Mouse (Mus musculus) ovary, adult 18-20 months (tissue): ENCODE measurements at regions not wholly inside any gene's neighbourhood (a gene's known extent, or its start where the extent isn't known, plus 50 kb on each side); places are given as distances from the start of the nearest gene placed in this dataset.

Source experiments
- DNase-seq: peaks from one replicate; pipeline ENCODE4 v3.0.0; 2022; ENCODE audit warnings: low spot score, mixed read lengths

- DNase-seq: no peak
Observed at GRCm38 (mm10) chr8:116290671-116291245, 214.0 kb upstream of the Dynlrb2 start.

- DNase-seq: no peak
Observed at GRCm38 (mm10) chr8:116289237-116289636, 215.5 kb upstream of the Dynlrb2 start.

GRCm38 (mm10) chr8:116283990-116284389, 220.8 kb upstream of the Dynlrb2 start:
- no peak for DNase-seq

- DNase-seq: no peak
Observed at GRCm38 (mm10) chr8:116282341-116282740, 222.4 kb upstream of the Dynlrb2 start.

GRCm38 (mm10) chr8:116275014-116275413, 229.8 kb upstream of the Dynlrb2 start:
- DNase-seq: no peak

- DNase-seq: no peak
Observed at GRCm38 (mm10) chr8:116271238-116271637, 233.5 kb upstream of the Dynlrb2 start.

GRCm38 (mm10) chr8:116269393-116269792, 235.4 kb upstream of the Dynlrb2 start:
- no peak for DNase-seq

GRCm38 (mm10) chr8:116268685-116269084, 236.1 kb upstream of the Dynlrb2 start:
- no peak for DNase-seq

- no peak for DNase-seq
Observed at GRCm38 (mm10) chr8:116268161-116268560, 236.6 kb upstream of the Dynlrb2 start.

GRCm38 (mm10) chr8:116267021-116267420, 237.8 kb upstream of the Dynlrb2 start:
- no peak for DNase-seq

GRCm38 (mm10) chr8:116265591-116265990, 239.2 kb upstream of the Dynlrb2 start:
- DNase-seq: no peak

- no peak for DNase-seq
Observed at GRCm38 (mm10) chr8:116264078-116264477, 240.7 kb upstream of the Dynlrb2 start.

GRCm38 (mm10) chr8:116261286-116261685, 243.5 kb upstream of the Dynlrb2 start:
- no peak for DNase-seq

GRCm38 (mm10) chr8:116255398-116255797, 249.4 kb upstream of the Dynlrb2 start:
- DNase-seq: no peak

GRCm38 (mm10) chr8:116252455-116253216, 252.1 kb upstream of the Dynlrb2 start:
- DNase-seq: no peak

GRCm38 (mm10) chr8:116248398-116248797, 256.4 kb upstream of the Dynlrb2 start:
- no peak for DNase-seq

- DNase-seq: no peak
Observed at GRCm38 (mm10) chr8:116243493-116243892, 261.3 kb upstream of the Dynlrb2 start.

- no peak for DNase-seq
Observed at GRCm38 (mm10) chr8:116242972-116243371, 261.8 kb upstream of the Dynlrb2 start.

- DNase-seq: no peak
Observed at GRCm38 (mm10) chr8:116241987-116242242, 262.9 kb upstream of the Dynlrb2 start.

- no peak for DNase-seq
Observed at GRCm38 (mm10) chr8:116241146-116241986, 263.4 kb upstream of the Dynlrb2 start.

- no peak for DNase-seq
Observed at GRCm38 (mm10) chr8:116238670-116239069, 266.1 kb upstream of the Dynlrb2 start.

- DNase-seq: no peak
Observed at GRCm38 (mm10) chr8:116237561-116238100, 267.1 kb upstream of the Dynlrb2 start.

- DNase-seq: no peak
Observed at GRCm38 (mm10) chr8:116229654-116230136, 275.1 kb upstream of the Dynlrb2 start.
